Mouse (Mus musculus) forebrain, embryonic 15.5 days (tissue): Measurements from ENCODE around the gene Tex44. TPM values are rescaled to one million over a fixed set of nuclear protein-coding genes. Genes with fewer than 3 reads are reported as not detected.

ENCODE experiments used
- polyA plus RNA-seq: library from polyadenylated mRNA; unstranded; fragments of >200 nt; fragmentation: Nextera tagmentation; extraction: Ambion mirVana; gene quantifications from 2 replicates; pipeline ENCODE4 v1.2.1, GENCODE M21; 2015

Tex44 gene
- polyA plus RNA-seq, 1 experiment from 2014 or later, result not detected

Other genes with a start within 250 kb of the Tex44 start
- 3.3 and 4.0 TPM in 2 replicates for gene B3gnt7, start 123.5 kb upstream of the Tex44 start, polyA plus RNA-seq
- 208 and 227 TPM in 2 replicates for gene Ncl, start 66.9 kb upstream of the Tex44 start, polyA plus RNA-seq
- 0.18 TPM in 1 of 2 replicates, not detected in the other for gene Nmur1, start 101 bp upstream of the Tex44 start, polyA plus RNA-seq
- gene Ptma, start 100.4 kb downstream of the Tex44 start, polyA plus RNA-seq, result 2,368 and 2,448 TPM in 2 replicates
- gene Pde6d, start 156.3 kb downstream of the Tex44 start, polyA plus RNA-seq, result 99.0 and 103 TPM in 2 replicates
- 62.9 and 63.4 TPM in 2 replicates for gene Cops7b, start 156.6 kb downstream of the Tex44 start, polyA plus RNA-seq
- 3.9 and 4.8 TPM in 2 replicates for gene Nppc, start 244.2 kb downstream of the Tex44 start, polyA plus RNA-seq